Mouse (Mus musculus) neural tube, embryonic 12.5 days (tissue): ENCODE measurements at regions not wholly inside any gene's neighbourhood (a gene's known extent, or its start where the extent isn't known, plus 50 kb on each side); places are given as distances from the start of the nearest gene placed in this dataset.

Experiments
- ATAC-seq: fragments of 200-750 bp; cut with Nextera tagmentation; 2 replicates; pipeline ENCODE4 v1.8.0; 2017; ENCODE audit warnings: low read depth, mild to moderate bottlenecking, moderate TSS enrichment, moderate library complexity; ENCODE audit not compliant: low FRiP score
- H3K27ac ChIP-seq: fragments of 300-500 bp; sonication (generic); 2 replicates; pipeline ENCODE4 v1.5.1; 2016
- H3K27me3 ChIP-seq: fragments of 300-500 bp; sonication (generic); replicated peaks from 2 replicates; pipeline ENCODE4 v1.6.1; 2016; ENCODE audit warnings: mild to moderate bottlenecking
- H3K36me3 ChIP-seq: fragments of 300-500 bp; sonication (generic); 2 replicates; pipeline ENCODE4 v1.6.1; 2016; ENCODE audit warnings: mild to moderate bottlenecking
- H3K4me1 ChIP-seq: fragments of 300-500 bp; sonication (generic); 2 replicates; pipeline ENCODE4 v1.6.1; 2016
- H3K4me2 ChIP-seq: fragments of 300-500 bp; sonication (generic); replicated peaks from 2 replicates; pipeline ENCODE4 v1.6.1; 2016; ENCODE audit warnings: mild to moderate bottlenecking
- H3K4me3 ChIP-seq: fragments of 300-500 bp; sonication (generic); 2 replicates; pipeline ENCODE4 v1.5.1; 2016
- H3K9ac ChIP-seq: fragments of 300-500 bp; sonication (generic); 2 replicates; pipeline ENCODE4 v1.6.1; 2016; ENCODE audit warnings: mild to moderate bottlenecking
- H3K9me3 ChIP-seq: fragments of 300-500 bp; sonication (generic); 2 replicates; pipeline ENCODE4 v1.6.1; 2016; ENCODE audit warnings: mild to moderate bottlenecking
- WGBS: fragments of 180-500 bp; shearing (Covaris S2); methylation state at CpG from one replicate; pipeline ENCODE4 v1.1.7; 2016; 5-methylcytosine and 5-hydroxymethylcytosine counted together

DNA sequence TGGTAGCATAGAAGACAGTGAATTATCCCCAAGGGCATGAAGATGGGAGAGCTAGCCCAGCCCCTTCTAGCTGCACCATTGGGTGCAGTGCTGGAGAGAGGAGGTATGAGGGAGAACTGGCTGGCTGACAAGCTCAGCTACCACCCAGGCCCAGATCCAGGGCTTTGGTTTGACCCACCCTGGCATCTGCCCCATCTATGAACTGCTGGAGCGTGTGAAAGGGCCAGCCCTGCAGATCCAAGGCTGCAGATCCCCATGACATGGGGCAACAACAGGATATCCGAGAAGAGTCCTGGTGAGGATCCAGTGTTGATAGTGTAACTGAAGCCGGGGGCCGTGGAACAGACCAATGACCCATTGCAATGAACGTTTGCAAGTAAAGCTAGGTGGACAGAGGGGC, 81.2 kb upstream of the Cnksr3 start:
- ATAC-seq = no peak
- 63% methylated on average over 5 of the region's 5 CpGs for WGBS
- H3K27ac ChIP-seq = no peak overlapping the region
- no peaks in the 10 kb centered on the region for H3K27me3 ChIP-seq
- no peaks in the 10 kb centered on the region for H3K4me1 ChIP-seq
- H3K4me2 ChIP-seq = no peak overlapping the region
- no peak overlapping the region for H3K4me3 ChIP-seq
- H3K9me3 ChIP-seq = no peaks in the 10 kb centered on the region
- H3K9ac ChIP-seq = no peak overlapping the region
- H3K36me3 ChIP-seq = no peaks in the 10 kb centered on the region

DNA sequence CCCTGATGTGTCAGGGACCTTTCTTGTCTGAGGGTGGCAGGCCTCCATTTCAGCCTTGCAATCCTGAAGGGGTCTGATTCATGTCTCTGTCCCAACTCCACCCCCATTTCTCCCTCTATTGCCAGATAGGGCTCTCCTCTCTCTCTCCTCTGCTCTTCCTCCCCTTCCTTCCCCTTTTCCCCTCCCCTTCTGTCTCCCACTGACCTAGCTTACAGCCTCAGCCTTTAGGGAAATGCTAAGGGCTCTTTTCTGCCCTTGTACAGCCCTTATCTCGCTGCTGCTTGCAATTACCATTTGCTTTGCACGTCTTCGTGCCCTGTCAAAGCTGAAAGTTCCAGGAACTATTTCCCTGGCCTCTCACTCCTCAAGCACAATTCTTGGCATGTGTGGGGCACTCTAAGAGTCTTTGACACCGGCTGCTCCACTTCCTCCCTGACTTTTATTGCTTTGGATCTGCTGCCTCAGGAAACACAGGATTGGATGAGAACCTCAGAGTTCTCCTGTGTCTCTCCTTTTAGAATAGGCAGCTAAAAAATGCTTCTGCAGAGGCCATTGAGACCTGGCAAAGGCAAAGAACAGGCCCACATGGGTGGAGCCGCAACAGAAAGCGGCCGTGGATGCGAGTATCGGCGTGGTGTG, 77.9 kb upstream of the Cnksr3 start:
- Histone ChIP-seq H3K4me3 (no peak overlapping the region), H3K27me3 (no peaks in the 10 kb centered on the region), H3K9ac (no peak overlapping the region), H3K4me2 (no peak overlapping the region), H3K36me3 (no peaks in the 10 kb centered on the region), H3K27ac (no peak overlapping the region), H3K4me1 (no peaks in the 10 kb centered on the region), H3K9me3 (no peaks in the 10 kb centered on the region)
- WGBS = 75% methylated on average over 10 of the region's 10 CpGs
- ATAC-seq = no peak

DNA sequence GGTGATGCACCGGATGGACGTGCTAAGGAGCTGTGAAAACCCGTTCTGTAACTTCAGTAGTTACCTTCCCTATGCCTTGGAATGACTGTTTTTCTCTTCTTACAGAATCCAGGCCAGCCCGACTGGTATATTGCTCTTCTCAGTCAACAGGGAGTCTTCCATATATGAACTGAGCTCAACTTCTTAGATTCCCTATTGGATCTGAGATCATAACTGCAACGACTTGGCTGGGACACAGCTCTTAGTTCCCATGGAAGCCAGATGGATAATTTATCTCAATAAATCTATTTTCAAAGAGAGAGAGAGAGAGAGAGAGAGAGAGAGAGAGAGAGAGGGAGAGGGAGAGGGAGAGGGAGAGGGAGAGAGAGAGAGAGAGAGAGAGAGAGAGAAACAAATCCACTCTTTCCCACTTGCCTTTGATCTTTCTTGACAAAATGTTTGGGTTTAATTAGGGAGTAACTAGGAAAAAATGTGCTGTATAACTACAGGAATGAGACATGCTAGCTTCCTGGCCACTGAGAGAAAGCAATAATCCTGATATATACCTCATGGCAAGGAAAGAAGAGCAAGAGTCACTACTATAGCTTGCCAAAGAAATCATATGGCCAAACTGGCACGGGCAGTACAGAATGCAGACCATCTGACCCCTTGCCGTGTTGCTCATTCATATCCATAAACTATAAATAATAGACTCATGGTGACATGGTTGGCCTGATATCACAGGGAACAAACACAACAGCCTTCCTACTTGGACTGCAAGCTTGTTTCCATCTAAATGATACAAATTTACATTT, 73.3 kb upstream of the Cnksr3 start:
- H3K4me1 ChIP-seq = no peaks in the 10 kb centered on the region
- H3K9ac ChIP-seq = no peak overlapping the region
- H3K4me3 ChIP-seq = no peak overlapping the region
- H3K27me3 ChIP-seq = no peaks in the 10 kb centered on the region
- no peak overlapping the region for H3K27ac ChIP-seq
- H3K9me3 ChIP-seq = no peaks in the 10 kb centered on the region
- no peak for ATAC-seq
- no peaks in the 10 kb centered on the region for H3K36me3 ChIP-seq
- 89% methylated on average over 7 of the region's 7 CpGs for WGBS
- H3K4me2 ChIP-seq = no peak overlapping the region

DNA sequence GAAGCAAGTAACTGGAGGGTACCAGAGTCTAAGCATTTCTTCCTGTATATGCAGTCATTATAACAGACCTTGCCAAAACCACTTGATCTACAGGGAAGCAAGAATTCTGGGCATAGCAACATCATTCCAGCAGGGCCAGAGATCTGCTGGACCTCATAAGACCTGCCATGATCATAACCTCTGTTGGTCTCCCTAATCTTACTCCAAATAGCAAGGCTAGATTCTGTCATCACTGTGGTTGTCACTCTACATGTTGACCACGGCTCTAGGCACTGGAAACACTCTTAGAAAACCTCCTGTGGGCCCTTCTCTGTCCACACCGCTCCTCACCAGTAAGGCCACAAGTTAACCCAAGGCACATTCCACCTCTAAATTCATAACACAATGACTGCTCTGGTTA, 68.4 kb upstream of the Cnksr3 start:
- H3K4me1 ChIP-seq = no peaks in the 10 kb centered on the region
- no peak overlapping the region for H3K4me3 ChIP-seq
- ATAC-seq = no peak
- no peaks in the 10 kb centered on the region for H3K9me3 ChIP-seq
- WGBS = 87% methylated on average over 2 of the region's 2 CpGs
- H3K27ac ChIP-seq = no peak overlapping the region
- no peaks in the 10 kb centered on the region for H3K27me3 ChIP-seq
- H3K9ac ChIP-seq = no peak overlapping the region
- no peak overlapping the region for H3K4me2 ChIP-seq
- H3K36me3 ChIP-seq = no peaks in the 10 kb centered on the region

GRCm38 (mm10) chr10:7278820-7279219, 66.8 kb upstream of the Cnksr3 start:
- Histone ChIP-seq H3K4me1 (no peaks in the 10 kb centered on the region), H3K4me3 (no peak overlapping the region), H3K4me2 (no peak overlapping the region), H3K27me3 (no peaks in the 10 kb centered on the region), H3K36me3 (no peaks in the 10 kb centered on the region), H3K9ac (no peak overlapping the region), H3K27ac (no peak overlapping the region), H3K9me3 (no peaks in the 10 kb centered on the region)
- 60% methylated on average over 5 of the region's 5 CpGs for WGBS
- ATAC-seq = no peak

- ATAC-seq = no peak
- Histone ChIP-seq H3K27me3 (no peaks in the 10 kb centered on the region), H3K4me1 (no peaks in the 10 kb centered on the region), H3K4me2 (no peak overlapping the region), H3K36me3 (no peaks in the 10 kb centered on the region), H3K9ac (no peak overlapping the region), H3K4me3 (no peak overlapping the region), H3K9me3 (no peaks in the 10 kb centered on the region), H3K27ac (no peak overlapping the region)
- WGBS = 79% methylated on average over 6 of the region's 6 CpGs
Measured at GRCm38 (mm10) chr10:7275357-7275756, 63.3 kb upstream of the Cnksr3 start.

DNA sequence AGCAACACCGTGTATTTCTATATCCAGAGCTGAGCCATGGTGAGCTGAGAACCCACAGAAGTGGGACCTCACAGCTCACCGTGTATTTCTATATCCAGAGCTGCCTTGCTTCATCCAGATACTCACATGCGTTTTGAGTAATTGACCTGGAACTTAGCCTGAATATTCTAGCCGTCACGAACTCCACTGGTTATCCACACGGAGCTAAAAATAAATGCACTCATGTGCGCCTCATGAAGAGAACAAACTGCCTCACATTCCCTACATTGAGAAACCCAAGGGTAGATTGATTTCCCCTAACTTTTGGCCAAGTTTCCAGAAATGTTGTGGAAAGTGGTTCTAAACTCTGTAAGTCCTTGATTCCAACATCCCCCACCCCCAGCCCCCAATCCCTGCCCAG, 62.4 kb upstream of the Cnksr3 start:
- no peak overlapping the region for H3K27ac ChIP-seq

GRCm38 (mm10) chr10:7271156-7271555, 59.1 kb upstream of the Cnksr3 start:
- no peak overlapping the region for H3K9ac ChIP-seq
- H3K36me3 ChIP-seq = no peaks in the 10 kb centered on the region
- no peaks in the 10 kb centered on the region for H3K9me3 ChIP-seq
- H3K27me3 ChIP-seq = no peaks in the 10 kb centered on the region
- WGBS = 79% methylated on average over 5 of the region's 5 CpGs
- H3K27ac ChIP-seq = no peak overlapping the region
- H3K4me3 ChIP-seq = no peak overlapping the region
- H3K4me2 ChIP-seq = no peak overlapping the region
- H3K4me1 ChIP-seq = no peaks in the 10 kb centered on the region
- ATAC-seq = no peak

More for the DNA sequence above, 62.4 kb upstream of the Cnksr3 start:
- H3K4me3 ChIP-seq = no peak overlapping the region
- no peaks in the 10 kb centered on the region for H3K4me1 ChIP-seq
- no peaks in the 10 kb centered on the region for H3K27me3 ChIP-seq
- no peak overlapping the region for H3K4me2 ChIP-seq
- H3K36me3 ChIP-seq = no peaks in the 10 kb centered on the region
- WGBS = 91% methylated on average over 7 of the region's 7 CpGs
- no peak for ATAC-seq
- no peaks in the 10 kb centered on the region for H3K9me3 ChIP-seq
- no peak overlapping the region for H3K9ac ChIP-seq

GRCm38 (mm10) chr10:7268386-7269033, 56.5 kb upstream of the Cnksr3 start:
- Histone ChIP-seq H3K36me3 (no peaks in the 10 kb centered on the region), H3K9ac (no peak overlapping the region), H3K27ac (no peak overlapping the region), H3K4me3 (no peak overlapping the region), H3K4me2 (no peak overlapping the region), H3K27me3 (no peaks in the 10 kb centered on the region), H3K4me1 (0 out of 2 replicates have a peak, but pooled peaks cover 5% of the 10 kb centered on the region), H3K9me3 (no peaks in the 10 kb centered on the region)
- ATAC-seq = no peak
- 85% methylated on average over 9 of the region's 9 CpGs for WGBS

- 0 out of 2 replicates have a peak, but pooled peaks cover 5% of the 10 kb centered on the region for H3K4me1 ChIP-seq
- no peak overlapping the region for H3K27ac ChIP-seq
- no peak overlapping the region for H3K4me3 ChIP-seq
- no peak for ATAC-seq
- 84% methylated on average over 4 of the region's 4 CpGs for WGBS
- no peaks in the 10 kb centered on the region for H3K27me3 ChIP-seq
- no peaks in the 10 kb centered on the region for H3K36me3 ChIP-seq
- H3K9me3 ChIP-seq = no peaks in the 10 kb centered on the region
- no peak overlapping the region for H3K4me2 ChIP-seq
- H3K9ac ChIP-seq = no peak overlapping the region
Measured at GRCm38 (mm10) chr10:7267903-7268302, 55.9 kb upstream of the Cnksr3 start.

DNA sequence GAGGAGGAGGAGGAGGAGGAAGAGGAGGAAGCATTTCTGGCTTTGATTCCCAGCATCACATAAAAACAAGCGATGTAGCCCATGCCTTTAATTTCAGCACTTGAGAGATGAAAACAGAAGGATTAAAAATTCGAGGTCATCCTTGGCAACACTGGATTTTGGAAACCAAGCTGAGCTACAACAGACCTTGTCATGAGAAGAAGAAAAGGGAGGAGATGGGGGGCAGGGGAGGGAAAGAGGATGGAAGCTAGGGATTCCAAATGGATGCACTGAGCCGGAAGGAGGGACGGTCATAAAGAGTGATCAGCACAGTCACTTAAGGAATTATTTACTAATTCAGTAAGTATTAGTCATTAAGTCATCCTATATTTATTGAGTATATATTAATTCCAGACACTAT, 55.1 kb upstream of the Cnksr3 start:
- 0 out of 2 replicates have a peak, but pooled peaks cover 5% of the 10 kb centered on the region for H3K4me1 ChIP-seq
- WGBS = 82% methylated on average over 4 of the region's 4 CpGs
- H3K4me2 ChIP-seq = no peak overlapping the region
- no peak overlapping the region for H3K9ac ChIP-seq
- no peak for ATAC-seq
- H3K27ac ChIP-seq = no peak overlapping the region
- no peaks in the 10 kb centered on the region for H3K36me3 ChIP-seq
- H3K9me3 ChIP-seq = no peaks in the 10 kb centered on the region
- H3K4me3 ChIP-seq = no peak overlapping the region
- H3K27me3 ChIP-seq = no peaks in the 10 kb centered on the region

DNA sequence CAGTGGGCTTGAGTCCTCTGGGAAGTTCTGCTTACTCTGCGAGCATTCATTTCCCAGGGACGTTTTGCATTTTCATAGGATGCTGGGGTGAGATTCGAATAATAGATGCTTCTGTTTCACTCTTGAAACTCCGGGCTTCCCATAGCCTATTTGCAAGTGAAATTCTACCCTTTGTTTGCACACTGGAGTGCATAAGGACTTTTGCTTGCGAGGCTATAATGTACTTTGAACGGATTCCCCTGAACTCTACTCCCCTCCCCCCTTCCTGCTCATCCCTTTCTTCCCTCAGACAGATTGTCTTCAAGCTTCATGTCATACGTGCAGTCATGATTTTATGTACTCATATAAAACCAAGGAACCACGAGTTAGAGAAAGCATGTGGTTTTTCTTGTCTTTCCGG, 53.4 kb upstream of the Cnksr3 start:
- H3K27me3 ChIP-seq = no peaks in the 10 kb centered on the region
- no peak overlapping the region for H3K4me2 ChIP-seq
- H3K4me1 ChIP-seq = 0 out of 2 replicates have a peak, but pooled peaks cover 5% of the 10 kb centered on the region
- H3K9ac ChIP-seq = no peak overlapping the region
- 33% methylated on average over 9 of the region's 9 CpGs for WGBS
- H3K9me3 ChIP-seq = no peaks in the 10 kb centered on the region
- no peak overlapping the region for H3K27ac ChIP-seq
- H3K36me3 ChIP-seq = no peaks in the 10 kb centered on the region
- ATAC-seq = no peak
- no peak overlapping the region for H3K4me3 ChIP-seq
